Mouse (Mus musculus) A20 (cell line): ENCODE results near the gene Vps9d1.
A peak's percentile ranks its signal among the peaks of the same experiment; 100 is the strongest.
"Not testable (repeated sequence)": the region's sequence is repeated elsewhere in the genome, so short reads cannot be mapped to it uniquely, and the experiment has no call there.

Source experiments
- DNase-seq: peaks from one replicate; pipeline ENCODE4 v3.0.0-alpha.2; 2011; ENCODE audit warnings: low read depth, low spot score

The Vps9d1 gene

GRCm38 (mm10) chr8:123253451-123254098, 573 bp downstream of the Vps9d1 start:
- no peak for DNase-seq

DNA sequence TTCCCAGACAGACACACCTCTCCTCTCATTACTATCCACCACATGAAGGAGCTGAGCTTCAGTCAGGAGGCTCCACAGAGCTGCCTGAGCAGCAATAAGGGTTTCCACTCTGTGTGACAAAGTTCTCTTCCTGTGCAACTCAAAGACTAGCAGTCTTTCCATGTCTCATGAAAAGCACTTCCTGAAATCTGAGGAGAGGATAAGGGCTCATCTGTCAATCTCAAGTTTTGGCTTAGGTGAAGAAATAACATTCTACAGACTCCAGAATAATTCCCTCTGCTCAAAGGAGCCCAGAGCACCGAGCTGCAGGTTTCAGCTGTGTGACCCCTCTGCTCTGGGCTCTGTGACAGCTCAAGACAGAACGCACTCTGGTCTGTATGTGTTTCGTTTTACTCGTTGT, 1.2 kb downstream of the Vps9d1 start:
- DNase-seq: no peak

GRCm38 (mm10) chr8:123250940-123251339, 3.2 kb downstream of the Vps9d1 start:
- DNase-seq: no peak

- DNase-seq: no peak
These were observed 5.6 kb downstream of the Vps9d1 start for GRCm38 (mm10) chr8:123248596-123248995.

- DNase-seq: no peak
These were observed 6.4 kb downstream of the Vps9d1 start for GRCm38 (mm10) chr8:123247748-123248147.

- DNase-seq: no peak
These were observed 8.6 kb downstream of the Vps9d1 start for GRCm38 (mm10) chr8:123245543-123245942.

- DNase-seq: no peak
These were observed 9.8 kb downstream of the Vps9d1 start for GRCm38 (mm10) chr8:123244382-123244781.

- DNase-seq: no peak
These were observed 11.1 kb downstream of the Vps9d1 start for GRCm38 (mm10) chr8:123243053-123243452.

GRCm38 (mm10) chr8:123242107-123242923, 11.8 kb downstream of the Vps9d1 start:
- DNase-seq: no peak

GRCm38 (mm10) chr8:123239398-123239797, 14.8 kb downstream of the Vps9d1 start:
- DNase-seq: no peak

DNA sequence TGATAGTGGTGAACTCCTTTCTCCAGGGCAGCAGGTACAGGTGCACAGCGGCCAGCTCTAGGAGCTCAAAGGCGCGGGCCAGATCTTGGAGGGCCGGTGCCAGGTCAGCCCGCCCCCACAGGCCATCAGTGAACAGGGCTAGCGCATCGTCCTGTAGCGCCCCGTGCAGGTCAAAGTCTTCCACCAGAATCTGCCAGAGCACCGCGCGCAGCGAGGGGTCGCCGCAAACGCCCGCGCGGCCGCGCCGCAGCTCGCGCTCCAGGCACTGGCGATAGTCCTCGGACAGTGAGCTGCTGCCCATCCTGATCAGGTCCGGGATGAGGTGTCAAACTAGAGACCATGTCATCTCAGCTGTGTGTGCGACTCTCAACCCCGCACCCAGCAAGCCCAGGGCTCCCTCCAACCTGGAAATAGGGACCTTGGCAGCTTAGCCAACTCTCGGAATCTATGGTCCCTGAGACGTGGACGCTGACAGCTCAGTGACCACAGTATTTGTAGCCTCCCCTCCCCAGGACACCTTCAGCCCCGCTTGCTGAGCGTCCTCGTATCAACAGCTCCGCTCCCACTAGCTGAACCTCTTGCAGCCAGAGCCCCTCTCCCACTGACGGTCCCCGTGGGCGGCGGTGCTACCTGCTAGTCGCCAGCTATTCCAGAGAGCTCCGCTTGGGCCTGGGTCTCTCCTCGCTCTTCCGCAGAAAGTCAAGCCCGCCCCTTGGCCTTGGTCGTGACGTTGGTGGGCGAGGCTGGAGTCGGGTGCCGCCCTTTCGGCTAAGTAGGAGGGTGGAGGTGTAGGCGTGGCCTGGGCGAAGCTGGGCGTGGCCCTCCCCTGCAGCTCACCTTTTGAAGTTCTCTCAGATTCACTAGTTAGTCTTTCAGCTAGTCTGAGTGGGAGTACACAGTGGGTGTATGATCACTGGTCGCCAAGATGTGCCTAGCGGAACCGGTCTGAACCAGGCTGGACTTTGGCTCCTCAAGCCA, 18.3 kb downstream of the Vps9d1 start, which contains the start of gene Spata2l:
Gene Spata2l (minus strand): TSS at position 714 of the 978 bp plus-strand sequence.
- peak; percentile 91 for DNase-seq

- no peak for DNase-seq
These were observed 19.1 kb downstream of the Vps9d1 start for GRCm38 (mm10) chr8:123234918-123235519.

DNA sequence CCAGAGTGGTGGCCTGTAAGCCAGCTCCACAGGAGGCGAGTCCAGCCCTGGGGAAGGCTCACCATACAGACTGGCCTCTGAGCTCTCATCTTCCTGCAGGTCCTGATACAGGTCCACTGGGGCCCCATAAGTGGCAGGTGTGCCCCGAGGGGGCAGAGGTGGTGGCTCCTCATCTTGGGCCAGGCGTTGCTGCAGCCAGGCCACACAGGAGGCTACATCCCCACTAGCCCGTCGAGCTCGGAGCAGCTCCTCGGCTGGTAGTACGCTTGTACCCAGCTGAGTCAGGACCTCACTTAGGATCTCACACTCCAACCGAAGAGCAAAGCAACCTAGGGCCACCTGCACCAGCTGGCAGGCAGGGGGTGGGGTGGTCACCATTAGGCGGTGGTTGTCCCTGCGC, 20.4 kb downstream of the Vps9d1 start:
- no peak for DNase-seq

DNA sequence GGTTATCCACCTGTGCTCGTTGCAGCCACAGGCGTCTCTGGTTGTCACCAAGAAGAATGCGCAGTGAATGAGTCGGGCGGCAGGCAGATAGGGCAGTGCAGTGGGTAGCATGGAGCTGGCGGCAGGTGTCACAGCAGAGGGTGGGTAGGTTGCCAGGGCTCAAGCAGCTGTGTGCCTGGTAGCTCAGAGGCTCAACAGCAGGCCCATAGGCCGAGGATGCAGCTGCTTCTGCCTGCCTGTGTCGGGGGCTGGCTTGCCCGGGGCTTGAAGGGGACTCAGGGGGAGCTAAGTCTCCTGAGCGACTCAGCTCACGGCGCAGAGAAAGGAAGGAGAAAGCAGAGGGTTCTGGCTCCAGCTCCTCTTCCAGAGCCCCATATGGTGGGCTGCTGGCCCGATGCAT, 20.8 kb downstream of the Vps9d1 start:
- DNase-seq: no peak

DNA sequence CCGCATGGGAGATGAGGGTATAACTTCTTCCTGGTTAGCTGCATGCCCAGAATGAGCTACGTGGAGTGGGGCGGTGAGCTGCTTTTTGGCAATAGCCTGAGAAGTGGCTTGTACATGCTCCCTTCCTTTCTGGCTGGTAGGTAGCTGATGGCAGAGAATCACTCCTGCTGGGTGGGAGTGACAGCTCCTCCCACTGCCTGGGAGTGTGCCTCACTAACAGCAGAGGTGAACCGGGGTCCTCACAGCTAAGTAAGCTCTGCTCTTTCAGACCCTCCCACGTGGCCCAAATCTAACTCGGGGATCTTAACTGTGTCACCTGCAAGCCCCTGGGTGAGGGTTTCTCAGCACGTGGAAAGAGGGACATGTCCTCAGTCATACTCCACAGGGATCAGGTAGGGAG, 21.6 kb downstream of the Vps9d1 start:
- DNase-seq: no peak

GRCm38 (mm10) chr8:123231742-123232141, 22.4 kb downstream of the Vps9d1 start:
- DNase-seq: no peak

GRCm38 (mm10) chr8:123230326-123230725, 23.8 kb downstream of the Vps9d1 start:
- not testable (repeated sequence) for DNase-seq

GRCm38 (mm10) chr8:123228416-123228815, 25.7 kb downstream of the Vps9d1 start:
- no peak for DNase-seq

DNA sequence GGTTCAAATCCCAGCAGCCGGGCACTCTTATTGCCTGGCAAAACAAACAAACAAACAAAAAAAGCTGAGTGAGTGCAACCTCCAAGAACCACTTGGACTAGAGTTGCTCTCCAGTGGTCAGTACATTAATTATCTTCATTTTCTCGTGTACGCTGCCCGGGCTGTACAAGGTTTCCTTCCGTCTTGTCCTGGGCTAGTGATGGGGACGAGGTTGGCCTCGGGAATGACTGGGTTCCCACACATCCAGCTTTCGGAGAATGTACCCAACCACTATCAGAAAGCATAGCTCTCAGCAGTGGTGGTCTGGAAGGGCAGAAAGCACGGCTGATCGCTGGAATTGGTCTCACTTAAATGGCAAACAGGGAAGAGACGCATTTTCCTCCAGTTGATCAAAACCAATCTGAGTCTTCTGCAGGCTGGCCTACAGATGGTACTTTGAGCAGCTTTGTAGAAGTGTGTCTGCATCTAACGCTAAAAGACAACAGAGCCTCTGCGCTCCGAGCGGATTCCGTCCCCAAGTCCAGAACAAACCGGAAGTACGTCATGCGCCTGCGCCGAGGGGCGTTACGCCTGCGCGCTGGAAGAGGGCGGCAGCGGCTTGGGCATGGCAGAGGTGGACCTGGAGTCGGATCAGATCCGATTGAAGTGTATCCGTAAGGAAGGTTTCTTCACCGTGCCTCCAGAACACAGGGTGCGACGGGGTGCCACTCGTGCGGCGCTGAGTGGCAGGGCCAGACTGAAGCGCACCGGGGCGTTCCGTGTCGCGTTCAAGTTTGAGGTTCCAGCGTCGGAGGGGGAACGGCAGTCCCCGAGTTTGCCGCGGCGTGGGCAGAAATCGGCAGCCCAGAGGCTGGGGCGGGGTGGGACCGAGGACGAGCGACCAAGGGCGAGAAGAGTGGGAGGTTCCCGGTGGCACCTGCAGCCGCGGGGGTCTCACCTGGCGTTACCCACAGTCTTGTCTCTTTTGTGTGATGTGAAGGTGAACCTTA, 29.6 kb downstream of the Vps9d1 start, which contains the start of gene Cdk10:
Gene Cdk10 (plus strand): TSS at position 565 of the 989 bp plus-strand sequence.
- peak; percentile 93 for DNase-seq

GRCm38 (mm10) chr8:123220917-123221316, 33.2 kb downstream of the Vps9d1 start:
- no peak for DNase-seq
